Mouse (Mus musculus): ENCODE measurements around the gene Med13. TPM values are rescaled to one million over a fixed set of nuclear protein-coding genes. Genes with fewer than 3 reads are reported as not detected.
"Not testable (repeated sequence)": the region's sequence is repeated elsewhere in the genome, so short reads cannot be mapped to it uniquely, and the experiment has no call there.

Med13 gene
- total RNA-seq, 2 experiments from 2014 or later = 33.9 to 34.8 TPM

- intact Hi-C loops (cut with DNase I) = loop anchor here (5.0 kb wide), 1 partner anchor 33 kb away; the partner anchor contains the start of gene Med13
Observed at GRCm38 (mm10) chr11:86324251-86324650, 33.2 kb downstream of the Med13 start.

DNA sequence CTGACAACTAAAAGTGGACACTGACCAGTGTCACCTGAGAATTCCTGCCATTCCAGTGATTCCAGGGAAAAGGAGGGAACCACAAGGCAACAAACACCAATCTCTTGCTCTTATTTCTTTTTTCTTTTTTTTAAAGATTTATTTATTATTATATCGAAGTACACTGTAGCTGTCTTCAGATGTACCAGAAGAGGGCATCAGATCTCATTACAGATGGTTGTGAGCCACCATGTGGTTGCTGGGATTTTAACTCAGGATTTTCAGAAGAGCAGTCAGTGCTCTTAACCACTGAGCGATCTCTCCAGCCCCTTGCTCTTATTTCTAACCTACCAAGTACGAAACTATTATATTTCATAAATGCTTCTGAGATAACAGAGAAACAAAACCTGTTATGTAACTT lies 42.4 kb downstream of the Med13 start:
- intact Hi-C loops (cut with DNase I); DNase-seq: not testable (repeated sequence)

More at GRCm38 (mm10) chr11:86324251-86324650, 33.2 kb downstream of the Med13 start:
- no peak for DNase-seq

- intact Hi-C loops (cut with DNase I) = no loop called here
- DNase-seq = no peak
Observed at GRCm38 (mm10) chr11:86310280-86310679, 47.1 kb downstream of the Med13 start.

GRCm38 (mm10) chr11:86292201-86292600 lies 65.2 kb downstream of the Med13 start:
- intact Hi-C loops (cut with DNase I); DNase-seq: not testable (repeated sequence)

GRCm38 (mm10) chr11:86291714-86292113 lies 65.7 kb downstream of the Med13 start:
- DNase-seq = no peak
- intact Hi-C loops (cut with DNase I) = no loop called here

DNA sequence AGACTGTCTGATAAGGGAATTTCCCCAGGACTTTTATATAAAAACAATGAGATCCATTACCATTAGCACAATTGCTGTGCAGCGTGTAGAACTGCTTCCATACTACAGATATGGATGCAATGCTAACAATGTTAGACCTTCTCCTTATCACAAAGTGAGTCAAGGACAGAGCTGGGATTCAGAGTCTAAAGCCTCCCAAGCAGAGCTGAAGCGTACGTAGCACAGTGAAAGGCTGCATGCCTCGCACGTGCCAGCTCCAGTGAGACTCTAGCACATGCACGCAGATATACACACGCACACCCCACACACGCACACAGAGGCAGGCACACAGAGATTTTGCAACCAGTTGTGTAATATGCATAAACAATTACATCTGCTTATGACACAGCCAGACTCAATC lies 71.7 kb downstream of the Med13 start:
- intact Hi-C loops (cut with DNase I) = no loop called here
- no peak for DNase-seq

- DNase-seq = no peak
- intact Hi-C loops (cut with DNase I) = no loop called here
Observed at GRCm38 (mm10) chr11:86278442-86279102, 78.8 kb downstream of the Med13 start.

GRCm38 (mm10) chr11:86257460-86258076 lies 99.8 kb downstream of the Med13 start, which contains the start of gene Ints2:
TSS of gene Ints2 (minus strand) at chr11:86257575.
- intact Hi-C loops (cut with DNase I) = loop anchor here (1.0 kb wide), 1 partner anchor 101 kb away; no protein-coding TSS in a partner anchor
- DNase-seq = peak; percentile 93 to 95

DNA sequence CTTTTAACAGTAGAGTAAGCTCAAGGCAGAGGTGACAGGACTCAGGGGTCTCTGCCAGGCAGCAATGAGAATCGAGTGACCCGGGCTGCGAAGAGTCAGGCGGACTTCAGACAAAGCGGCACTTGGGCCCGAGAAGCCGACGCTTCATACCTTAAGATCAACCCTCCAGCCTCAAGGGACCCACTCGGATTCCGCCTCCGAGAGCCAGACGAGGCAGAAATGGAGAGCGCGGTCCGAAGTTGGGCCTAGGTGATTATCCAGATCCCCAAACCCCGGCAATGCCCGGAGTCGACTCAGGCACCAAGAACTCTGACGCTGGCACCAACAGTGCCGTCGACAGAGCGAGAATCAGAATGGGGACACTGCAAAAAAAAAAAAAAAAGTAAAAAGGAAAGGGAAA lies 100.3 kb downstream of the Med13 start:
- intact Hi-C loops (cut with DNase I) = loop anchor here (1.0 kb wide), 1 partner anchor 101 kb away; no protein-coding TSS in a partner anchor
- DNase-seq = no peak

DNA sequence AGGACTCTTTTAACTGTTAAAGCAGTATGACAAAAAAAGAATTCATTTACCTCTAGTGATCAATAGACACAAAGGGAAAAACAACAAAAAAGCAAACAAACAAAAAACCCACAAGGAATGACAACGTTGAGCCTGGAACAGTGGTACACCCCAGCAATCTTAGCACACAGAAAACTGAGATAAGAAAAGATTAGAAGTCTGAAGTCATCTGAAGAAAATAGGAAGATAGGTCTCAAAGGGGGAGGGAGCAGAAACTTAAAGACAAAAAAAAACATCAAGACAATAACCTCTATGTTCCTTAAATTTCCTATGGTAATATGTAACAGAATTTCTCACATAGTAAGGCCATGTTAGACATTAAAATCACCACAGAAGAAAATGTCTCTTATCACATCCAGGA lies 104.1 kb downstream of the Med13 start:
- intact Hi-C loops (cut with DNase I) = no loop called here
- no peak for DNase-seq

GRCm38 (mm10) chr11:86232446-86232845 lies 125.0 kb downstream of the Med13 start:
- DNase-seq = no peak
- intact Hi-C loops (cut with DNase I) = no loop called here

DNA sequence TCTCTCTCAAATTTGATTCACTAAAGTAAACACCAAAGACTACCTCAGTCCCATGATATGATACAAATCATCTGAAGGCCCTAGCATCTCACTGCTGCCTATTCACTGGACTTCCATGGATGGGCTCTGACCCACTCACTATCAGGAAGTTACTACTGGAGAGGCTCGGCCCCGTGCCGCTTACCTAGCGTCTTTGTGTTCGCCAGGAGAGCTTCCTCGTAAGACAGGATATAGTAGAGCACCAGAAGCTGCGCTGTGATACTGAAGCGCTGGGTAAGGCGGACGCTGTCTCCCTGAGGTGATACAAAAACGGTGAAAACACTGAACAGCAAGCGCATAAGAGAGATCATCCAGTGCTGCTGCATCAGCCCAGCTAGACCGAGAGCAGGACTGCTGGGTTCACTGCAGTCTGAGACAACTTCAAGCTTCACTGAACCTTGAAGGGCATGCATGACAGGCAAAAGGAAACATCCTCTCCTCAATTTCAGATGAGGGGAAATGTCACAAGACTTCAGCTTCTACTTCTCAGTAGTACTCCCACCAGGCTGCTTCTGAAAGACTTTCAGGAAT lies 125.5 kb downstream of the Med13 start:
- DNase-seq = no peak
- intact Hi-C loops (cut with DNase I) = no loop called here

GRCm38 (mm10) chr11:86226646-86227180 lies 130.7 kb downstream of the Med13 start:
- DNase-seq = no peak
- intact Hi-C loops (cut with DNase I) = no loop called here

DNA sequence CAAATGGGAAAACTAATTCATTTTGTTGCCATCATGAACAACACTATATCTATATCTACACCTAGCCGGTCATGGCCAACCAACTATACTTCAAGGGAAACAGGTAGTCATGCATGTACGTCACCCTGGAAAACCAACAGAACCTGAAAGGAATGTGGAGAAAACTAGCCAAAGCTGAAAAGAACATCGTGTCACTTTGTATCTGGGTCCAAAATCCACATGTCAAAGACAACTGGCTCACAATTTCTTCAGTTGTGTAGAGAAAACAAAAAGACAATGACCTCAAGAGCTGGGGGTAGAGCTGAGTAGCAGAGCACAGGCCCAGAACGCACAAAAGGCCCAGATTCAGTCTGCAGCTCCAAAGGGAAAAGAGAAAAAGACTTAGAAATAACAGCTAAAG lies 131.6 kb downstream of the Med13 start:
- intact Hi-C loops (cut with DNase I) = no loop called here

More for the DNA sequence above, 131.6 kb downstream of the Med13 start:
- DNase-seq = no peak

Other genes starting within 250 kb of the Med13 start
- gene Brip1, start 156.4 kb downstream of the Med13 start, total RNA-seq (2021) = under 1 TPM; 0.30 to 0.75 TPM
- gene Ints2, start 100.0 kb downstream of the Med13 start, total RNA-seq (2021) = 1 to 10 TPM; 4.8 to 5.2 TPM
- gene Rnft1, start 127.1 kb upstream of the Med13 start, total RNA-seq (2021) = 10 to 100 TPM; 29.5 to 29.7 TPM
- gene Rps6kb1, start 187.2 kb upstream of the Med13 start, total RNA-seq (2021) = 10 to 100 TPM; 19.3 to 23.2 TPM
- gene Tubd1, start 187.4 kb upstream of the Med13 start, total RNA-seq (2021) = 1 to 10 TPM; 6.2 to 6.7 TPM